Mouse (Mus musculus) lung, postnatal 36 days (tissue): ENCODE measurements around the gene Zfyve9.
"Not testable (repeated sequence)": the region's sequence is repeated elsewhere in the genome, so short reads cannot be mapped to it uniquely, and the experiment has no call there.

Experiments
- DNase-seq: peaks from one replicate; pipeline ENCODE4 v3.0.0; 2022; ENCODE audit warnings: mixed read lengths

Gene Zfyve9

DNA sequence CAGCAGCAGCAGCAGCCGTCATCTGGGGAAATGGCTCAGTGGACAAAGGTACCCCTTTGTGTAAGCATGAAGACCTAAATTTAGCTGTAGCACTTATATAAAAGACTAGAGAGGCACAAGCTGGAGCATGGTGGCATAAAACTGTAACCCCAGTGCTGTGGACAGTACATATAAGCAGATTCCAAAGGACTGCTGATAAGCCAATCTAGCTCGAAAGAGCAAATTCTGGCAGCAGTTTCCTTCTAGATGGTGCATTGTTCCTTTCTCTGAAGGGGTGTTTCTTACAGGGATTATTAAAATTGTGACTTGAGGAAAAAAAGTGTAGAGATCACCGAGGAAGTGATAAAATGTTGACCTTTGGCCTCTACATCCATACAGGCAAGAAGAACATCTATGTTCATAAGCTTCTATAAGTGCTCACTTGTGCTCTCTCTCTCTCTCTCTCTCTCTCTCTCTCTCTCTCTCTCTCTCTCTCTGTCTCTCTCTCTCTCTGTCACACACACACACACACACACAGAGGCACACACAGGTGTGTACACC, 59.3 kb downstream of the Zfyve9 start:
- no peak for DNase-seq

DNA sequence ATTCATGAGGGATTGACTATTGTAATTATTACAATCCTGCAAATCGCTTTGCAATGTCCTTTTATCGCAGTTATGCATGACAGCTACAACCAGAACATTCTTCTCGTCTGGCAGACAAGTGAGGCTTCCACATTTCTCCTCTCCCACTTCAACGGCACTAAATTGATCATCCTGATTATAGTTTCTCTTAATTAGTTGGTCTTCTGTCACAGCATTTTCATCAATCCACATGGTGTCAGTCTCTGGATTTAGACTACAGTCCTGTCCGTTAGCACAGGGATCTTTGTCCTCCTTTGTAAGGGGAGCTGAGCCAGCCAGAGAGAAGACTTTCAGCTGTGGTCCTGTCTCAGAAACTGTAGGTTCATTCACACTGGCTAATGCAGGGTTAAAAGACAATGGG, 61.2 kb downstream of the Zfyve9 start, which contains the start of gene 3110021N24Rik:
Gene 3110021N24Rik, plus strand, starts transcription at position 301 of the 400 bp plus-strand sequence.
- DNase-seq, result no peak

DNA sequence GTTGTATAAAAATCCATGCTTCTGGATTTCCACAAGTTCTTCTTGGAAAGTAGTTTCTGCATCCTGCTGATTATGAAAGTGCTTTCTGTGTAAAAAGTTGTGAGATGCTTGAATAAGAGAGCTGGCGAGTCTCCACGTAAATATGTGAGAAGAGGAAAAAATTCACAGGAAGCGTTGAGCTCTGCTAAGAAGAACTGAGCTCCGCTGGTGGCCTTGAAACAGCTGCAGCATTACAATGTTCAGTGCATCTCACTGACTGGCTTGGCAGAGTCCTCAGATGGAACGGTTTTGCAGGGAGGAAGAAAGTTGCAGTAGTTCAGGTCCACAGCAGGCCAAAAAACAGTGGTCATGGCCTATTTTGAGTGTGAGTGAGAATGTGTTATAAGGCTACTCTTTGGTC, 72.4 kb downstream of the Zfyve9 start:
- DNase-seq, result no peak

DNA sequence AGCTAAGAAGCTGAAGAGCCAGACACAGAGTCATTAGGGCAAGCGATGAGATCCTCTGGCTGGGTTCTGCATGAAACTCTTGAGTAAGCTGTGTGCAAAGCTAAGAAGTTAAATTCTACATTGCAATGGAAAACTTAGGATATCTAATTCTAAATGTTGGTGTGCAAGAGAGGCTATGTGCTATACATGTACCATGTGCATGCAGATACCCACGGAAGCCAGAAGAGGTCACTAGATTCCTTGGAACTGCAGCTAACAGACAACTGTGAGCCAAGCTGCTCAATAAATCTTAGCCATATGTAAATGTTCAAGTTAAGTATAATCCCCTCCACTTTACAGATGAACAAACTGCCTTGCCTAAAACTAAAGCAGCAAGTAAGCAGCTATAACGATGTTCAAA, 83.7 kb downstream of the Zfyve9 start:
- peak; percentile 59 for DNase-seq

DNA sequence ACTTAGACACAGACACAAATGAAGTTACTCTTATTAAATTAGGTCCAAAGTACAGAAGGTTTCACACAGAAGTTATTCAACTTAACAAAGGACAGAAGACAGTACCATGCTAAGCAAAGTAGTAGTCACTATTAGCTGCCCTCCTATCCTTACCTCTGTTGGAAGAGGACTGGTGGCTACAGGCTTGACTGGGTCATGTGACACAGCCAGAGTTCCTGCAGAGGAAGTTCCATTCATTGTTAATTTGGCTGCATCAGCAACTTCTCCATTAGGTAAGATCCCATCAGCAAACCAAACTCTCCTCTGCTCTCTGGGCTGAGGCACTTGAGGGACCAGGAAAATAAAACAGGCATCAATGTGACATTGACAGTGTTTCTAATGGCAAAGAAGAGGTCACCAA, 89.1 kb downstream of the Zfyve9 start:
- no peak for DNase-seq

DNA sequence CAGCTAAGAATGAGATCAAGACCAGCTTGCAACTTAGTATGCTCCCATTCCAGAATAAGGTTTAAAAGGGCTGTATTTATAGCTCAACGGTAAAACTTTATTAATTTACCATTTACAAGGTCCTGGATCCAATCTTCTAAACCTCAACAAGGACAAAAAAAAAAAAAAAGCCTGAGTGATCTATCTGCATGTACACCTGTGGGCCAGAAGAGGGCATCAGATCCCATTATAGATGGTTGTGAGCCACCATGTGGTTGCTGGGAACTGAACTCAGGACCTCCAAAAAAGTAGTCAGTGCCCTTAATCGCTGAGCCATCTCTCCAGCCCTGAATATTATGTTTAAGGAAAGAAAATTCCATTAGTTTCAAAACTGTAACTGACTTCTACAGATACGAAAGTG, 90.1 kb downstream of the Zfyve9 start:
- DNase-seq, result no peak

DNA sequence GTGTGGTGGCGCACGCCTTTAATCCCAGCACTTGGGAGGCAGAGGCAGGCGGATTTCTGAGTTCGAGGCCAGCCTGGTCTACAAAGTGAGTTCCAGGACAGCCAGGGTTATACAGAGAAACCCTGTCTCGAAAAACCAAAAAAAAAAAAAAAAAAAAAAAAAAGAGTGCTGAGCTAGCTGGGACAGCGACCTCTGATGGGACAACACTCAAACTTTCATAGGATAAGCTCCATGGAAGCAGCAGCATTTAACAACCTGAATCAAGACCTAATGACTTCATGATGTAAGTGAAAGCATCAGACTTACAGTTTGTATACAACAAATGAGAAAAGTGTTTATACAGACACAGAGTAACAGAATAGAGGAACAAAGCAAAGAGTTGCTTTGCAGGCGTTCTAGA, 93.5 kb downstream of the Zfyve9 start:
- DNase-seq, result not testable (repeated sequence)

DNA sequence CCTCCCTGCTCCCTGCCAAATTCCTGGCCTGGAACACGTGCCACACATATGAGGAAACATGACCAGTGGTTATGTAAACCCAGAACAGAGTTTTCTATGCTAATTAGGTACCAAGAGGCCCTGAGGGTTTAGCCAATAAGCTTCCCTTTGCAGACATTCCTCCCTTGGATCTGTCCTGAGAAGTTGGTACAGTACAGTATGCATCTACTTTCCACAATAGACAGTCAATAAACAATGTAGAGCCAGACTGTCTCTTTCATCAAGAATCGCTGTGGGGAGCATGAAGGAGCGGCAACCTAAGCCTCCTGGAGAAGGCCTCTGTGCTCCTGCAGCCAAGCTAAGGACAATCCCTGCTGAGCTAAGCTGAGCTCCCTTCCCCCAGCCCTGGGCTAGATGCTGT, 94.4 kb downstream of the Zfyve9 start:
- DNase-seq, result no peak

DNA sequence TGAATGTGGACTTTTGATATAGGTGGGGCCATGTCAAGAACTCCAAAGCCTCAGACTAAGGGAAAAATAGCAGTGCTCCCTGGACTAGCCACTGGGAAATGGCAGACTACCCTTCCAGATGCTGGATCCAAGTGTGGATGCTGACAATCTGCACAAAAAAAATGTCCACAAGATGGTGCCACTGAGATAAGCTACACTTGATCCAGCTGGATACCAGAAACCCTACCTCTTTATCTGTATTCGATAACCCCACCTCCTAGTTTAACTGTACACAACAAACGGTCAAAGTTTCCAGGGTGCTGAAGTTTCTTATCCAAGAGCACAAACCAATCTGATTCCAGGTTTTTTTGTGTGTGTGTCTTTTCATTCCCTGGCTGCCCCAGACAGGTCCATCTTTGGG, 116.2 kb downstream of the Zfyve9 start:
- DNase-seq, result peak; percentile 30

DNA sequence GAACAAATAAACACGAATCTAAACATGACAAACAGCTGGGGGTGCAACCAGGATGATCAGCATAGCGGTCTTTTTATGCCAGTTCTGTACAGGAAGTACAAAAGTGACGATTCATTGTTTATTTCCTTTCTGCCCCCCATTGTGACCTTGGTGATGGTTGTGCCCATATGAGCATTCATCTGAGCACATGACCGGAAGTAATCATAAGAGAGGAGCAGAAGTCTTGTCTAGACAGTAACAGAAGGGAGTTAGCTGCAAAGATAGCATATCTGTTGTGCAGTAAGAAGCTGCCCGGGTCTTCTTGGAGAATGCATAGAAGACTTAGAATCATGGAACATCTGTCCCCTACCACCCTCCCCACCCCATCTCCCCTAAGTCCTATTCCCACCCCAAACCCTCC, 141.8 kb downstream of the Zfyve9 start:
- peak; percentile 3 for DNase-seq

DNA sequence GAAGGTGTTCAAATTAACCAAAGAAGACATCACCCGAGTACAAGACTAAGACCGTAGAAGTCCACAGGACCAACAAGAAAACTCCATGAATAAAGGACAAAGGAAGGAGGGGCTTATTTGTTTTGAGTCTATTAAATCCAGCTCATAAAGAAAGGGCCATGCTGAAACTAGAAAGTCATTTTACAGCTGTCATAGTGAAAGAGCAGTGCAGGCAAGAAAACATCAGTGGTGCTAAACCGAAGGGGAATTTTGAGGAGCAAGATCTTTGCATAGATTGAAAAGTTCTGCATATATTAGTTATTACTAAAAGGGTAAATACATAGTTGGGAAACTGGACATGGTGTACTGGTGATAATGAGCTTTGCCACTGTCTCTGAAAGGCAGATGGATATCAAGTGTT, 142.9 kb downstream of the Zfyve9 start:
- DNase-seq, result no peak

DNA sequence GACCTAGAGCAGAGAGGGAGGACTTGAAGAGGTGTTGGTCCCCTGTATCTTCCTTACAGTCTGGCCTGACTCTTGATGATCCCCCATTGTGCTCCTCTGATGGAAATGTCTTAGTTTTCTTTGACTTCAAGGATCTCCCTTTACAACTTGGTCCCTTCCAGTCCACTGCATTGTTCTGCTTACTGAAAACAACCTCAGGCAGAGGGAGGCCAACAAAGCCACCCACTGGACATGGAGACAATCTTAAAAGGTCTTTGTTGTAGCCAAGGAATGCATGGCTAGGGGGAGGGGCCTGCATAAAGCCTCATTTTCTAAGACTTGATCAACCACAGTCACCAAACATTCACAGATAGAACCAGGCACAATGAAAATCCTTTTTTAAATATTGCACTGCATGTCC, 145.5 kb downstream of the Zfyve9 start:
- DNase-seq, result no peak

DNA sequence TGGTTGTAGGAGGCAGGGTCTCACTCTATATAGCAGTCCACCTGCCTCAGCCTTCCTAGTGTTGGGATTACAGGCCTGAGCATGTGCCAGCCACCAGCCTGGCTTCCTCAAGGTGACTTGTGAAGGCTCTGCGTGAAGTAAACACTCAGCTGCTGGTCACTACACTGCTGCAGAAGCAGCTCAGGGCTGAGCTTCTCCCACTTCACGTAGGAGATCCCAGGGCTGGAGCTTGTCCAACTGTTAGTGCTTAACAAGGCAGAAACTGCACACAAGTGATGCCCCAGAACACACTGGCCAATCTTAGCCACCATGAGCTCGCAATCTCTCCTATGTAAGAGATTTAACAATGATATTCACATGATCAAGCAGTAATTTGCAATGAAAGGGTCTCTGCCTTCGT, 145.9 kb downstream of the Zfyve9 start:
- no peak for DNase-seq

DNA sequence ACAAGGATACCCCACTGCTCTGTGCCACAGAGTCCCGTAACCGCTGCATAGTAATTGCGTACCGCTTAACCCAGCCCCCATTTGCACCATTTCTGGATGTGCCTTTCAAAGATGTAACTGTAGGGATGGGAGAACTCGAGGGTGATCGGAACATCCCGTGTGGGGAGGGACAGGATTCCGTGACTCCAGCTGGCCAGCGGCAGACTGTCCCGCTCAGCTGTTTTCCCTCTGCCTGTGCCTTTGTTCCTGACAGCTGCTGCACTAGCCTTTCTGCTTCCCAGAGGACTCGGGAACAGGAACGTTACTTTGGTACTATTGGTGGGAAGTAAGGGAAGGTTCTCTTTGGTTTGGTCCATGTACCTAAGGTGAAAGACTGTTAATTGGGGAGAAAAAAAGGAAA, 146.9 kb downstream of the Zfyve9 start:
- no peak for DNase-seq

DNA sequence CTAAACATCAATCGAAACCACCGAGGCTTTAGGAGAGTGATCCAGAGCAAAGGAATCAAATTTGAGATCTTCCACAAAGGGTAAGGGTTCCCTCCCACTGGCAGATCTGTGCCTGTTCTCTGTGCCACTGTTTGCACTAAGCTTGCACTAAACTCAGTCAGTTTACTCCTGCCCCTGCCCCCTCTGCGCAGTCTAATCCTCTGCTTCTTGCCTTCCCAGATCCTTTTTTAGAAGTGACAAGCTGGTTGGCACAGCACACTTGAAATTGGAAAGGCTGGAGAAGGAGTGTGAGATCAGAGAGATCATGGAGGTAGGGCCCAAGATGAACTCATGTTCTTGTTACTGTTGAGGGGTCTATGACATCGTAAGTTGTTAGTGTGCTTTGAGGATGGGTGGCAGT, 149.0 kb downstream of the Zfyve9 start:
- no peak for DNase-seq

DNA sequence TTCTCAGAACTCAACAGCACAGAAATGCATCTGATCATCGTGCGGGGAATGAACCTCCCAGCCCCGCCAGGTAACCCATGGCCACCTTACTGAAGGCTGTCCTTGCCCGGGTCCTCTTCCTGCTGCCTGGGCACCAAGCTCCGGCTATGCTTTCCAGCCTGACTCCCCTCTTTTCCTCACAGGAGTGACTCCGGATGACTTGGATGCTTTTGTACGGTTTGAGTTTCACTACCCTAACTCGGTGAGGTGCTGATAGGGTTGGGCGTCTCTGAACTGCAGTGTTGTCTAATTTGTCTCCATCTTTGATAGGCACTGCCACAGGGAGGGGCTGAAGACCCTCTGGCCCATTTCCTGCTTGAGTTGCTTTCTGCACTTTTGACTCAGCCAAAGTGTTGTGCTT, 150.5 kb downstream of the Zfyve9 start:
- DNase-seq, result no peak

DNA sequence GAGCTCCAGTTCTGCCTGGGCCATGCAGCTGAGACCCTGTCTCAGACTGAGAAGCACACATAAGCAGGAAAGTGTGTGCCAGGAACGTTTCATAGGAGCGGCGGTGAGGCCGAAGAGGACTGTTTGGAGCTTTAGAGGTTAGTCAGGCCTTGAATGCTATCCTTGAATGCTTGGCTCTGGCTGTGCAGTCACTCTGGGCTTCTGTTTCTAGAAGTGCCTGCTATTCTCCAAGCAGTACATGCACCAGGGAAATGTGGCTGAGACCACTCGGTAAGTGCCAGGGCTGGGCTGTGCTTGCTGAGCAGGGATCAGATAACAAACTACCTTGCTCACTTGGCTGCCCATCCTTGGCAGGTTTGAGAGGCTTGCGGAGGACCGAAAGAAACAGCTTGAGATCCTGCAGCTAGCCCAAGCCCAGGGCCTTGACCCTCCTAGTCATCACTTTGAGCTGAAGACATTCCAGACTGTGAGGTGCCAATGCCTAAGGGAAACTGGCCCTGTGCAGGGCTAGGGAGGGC, 151.2 kb downstream of the Zfyve9 start:
- DNase-seq, result no peak

DNA sequence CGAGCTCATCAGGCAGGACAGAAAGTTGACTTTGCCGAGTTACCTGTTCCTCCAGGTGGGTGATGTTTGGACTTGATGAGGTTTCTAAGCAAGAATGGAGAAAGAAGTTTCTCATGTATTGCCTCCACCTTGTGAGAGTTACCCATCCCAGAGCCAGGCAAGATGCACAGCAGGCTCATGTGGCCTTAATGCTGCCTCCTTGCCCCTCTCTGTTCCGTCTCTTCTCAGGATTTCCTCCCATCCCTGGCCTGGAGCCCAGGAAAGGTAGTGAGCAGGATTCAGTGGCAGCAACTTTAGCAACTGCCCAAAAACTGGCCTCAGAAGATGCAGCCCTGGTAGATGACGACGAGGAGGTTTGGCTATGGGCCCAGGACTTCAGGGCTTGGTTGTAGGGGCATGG, 153.5 kb downstream of the Zfyve9 start:
- no peak for DNase-seq

DNA sequence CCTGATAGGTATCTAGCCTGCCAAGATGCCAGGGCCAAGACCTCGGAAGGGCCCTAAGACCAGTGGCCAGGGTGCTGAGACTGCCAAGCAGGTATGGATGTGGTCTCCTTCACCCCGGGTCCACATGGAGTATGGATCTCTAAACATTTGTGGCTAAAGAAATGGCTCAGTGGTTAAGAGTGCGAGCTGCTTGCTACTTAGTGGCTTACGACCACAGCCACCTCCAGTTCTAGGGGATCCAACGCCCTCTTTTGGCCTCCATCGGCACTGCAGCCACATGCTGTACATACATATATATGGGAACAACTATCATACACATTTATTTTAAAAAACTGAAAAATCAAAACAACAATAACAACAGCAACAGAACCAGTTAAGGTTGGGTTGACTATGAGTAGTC, 159.1 kb downstream of the Zfyve9 start:
- no peak for DNase-seq

DNA sequence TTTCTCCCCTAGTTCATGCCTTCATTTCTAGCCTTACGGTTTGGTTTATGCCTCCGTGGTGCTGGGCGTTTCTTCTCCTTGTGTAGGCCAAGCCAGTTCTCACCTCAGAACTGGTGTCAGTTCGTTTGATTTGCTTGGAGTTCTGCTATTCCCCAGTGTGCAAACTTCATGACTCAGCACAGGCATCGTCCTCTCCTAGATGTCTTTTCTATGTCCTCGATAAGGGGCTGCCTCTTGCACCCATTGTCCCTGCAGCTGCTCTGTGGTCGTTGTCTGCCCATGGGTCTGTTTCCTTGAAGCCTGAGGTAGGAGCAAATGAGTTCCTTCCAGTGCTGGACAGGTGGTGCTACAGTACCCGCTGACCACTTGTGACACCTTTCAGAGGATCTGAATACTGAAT, 160.1 kb downstream of the Zfyve9 start:
- DNase-seq, result peak; percentile 6

DNA sequence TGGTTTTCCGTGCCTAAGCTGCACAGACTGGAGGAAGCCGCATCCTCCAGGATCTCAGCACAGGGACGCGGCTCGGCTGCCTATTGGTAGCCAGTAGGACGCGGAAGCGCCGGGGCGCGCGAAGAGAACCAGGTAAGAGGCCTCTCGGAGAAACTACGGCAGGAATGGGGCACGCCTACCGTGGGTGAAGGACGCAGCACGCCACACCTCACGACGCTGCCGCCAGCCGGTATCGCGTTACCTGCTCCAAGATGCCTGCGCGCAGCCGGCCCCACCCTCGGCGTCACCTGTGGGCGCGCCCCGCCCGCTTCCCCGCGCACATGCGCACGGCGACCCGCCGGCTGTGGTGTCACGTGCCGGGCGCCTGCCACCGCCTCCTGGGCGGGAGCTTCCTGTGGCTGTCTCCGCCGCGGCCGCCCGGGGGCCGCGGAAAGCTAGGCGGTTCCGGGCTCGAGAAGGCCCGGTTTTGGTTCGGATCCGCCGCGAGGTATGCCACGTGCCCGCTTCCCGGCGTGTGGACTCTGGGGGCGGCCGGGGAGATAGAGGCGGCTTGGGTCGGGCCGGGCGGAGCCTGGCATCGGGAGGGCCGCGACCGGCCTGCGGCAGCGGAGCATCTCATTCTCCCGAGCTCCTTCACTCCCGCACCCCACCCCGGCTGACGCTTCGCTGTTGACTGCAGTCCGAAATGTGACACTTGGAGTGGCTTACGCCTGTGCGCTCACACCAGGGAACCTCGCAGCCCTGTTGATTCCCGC, 160.8 kb downstream of the Zfyve9 start, which contains the start of gene Cc2d1b:
Gene Cc2d1b, plus strand, starts transcription at position 354 of the 755 bp plus-strand sequence.
- peak; percentile 95 for DNase-seq

DNA sequence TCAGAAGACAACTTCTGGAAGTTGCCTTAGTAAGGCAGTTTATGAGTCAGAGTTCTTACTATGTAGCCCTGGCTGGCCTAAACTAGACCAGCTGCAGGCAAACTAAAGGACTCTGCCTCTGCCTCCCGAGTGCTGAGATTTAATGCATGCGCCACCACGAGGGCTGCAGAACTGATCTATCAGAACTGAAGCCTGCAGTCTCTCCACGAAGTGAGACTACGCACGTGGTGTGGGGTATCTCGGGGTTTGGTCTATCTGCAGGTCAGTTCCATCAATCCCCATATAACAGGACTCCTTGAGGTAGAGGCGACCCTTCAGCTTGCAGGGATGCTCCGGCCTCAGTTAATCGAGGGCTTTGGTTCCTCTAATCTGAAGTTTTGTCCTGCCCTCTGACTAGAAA, 161.4 kb downstream of the Zfyve9 start:
- DNase-seq, result peak; percentile 21

DNA sequence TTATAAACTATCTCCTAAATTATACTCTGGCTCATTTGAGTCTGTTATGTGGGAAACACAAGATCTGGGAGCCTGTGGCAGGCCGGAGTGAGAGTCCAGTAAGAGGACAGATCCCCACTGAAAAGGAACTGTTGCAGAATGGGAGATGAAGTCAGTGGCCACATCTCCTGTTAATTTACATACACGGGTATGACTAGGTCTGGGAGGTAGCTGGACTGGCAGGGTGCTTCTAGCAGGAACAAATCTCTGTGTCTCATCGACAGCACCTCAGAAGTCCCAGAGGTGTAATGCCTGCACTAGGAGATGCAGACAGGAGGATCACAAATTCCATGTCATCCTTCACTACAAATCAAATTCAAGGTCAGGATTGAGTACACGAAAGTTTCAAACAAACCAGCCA, 162.0 kb downstream of the Zfyve9 start:
- DNase-seq, result no peak

DNA sequence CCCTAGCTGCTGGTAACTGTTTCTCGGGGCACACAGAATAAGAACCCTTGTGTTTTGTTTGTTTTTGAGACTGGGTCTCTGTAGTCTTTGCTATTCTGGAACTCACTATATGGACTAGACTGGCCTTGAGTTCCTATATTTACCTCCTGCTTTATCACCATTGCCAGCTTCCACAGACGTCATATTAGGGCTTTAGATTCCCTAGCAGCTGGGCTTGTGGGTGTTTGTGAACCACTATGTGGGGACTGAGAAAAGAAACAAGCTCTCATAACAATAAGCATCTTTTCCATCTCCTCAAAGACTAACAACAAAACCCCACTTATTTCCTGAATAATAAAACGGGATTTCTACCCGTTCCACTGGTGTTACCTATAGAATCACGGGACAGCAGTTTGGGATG, 169.7 kb downstream of the Zfyve9 start:
- no peak for DNase-seq

DNA sequence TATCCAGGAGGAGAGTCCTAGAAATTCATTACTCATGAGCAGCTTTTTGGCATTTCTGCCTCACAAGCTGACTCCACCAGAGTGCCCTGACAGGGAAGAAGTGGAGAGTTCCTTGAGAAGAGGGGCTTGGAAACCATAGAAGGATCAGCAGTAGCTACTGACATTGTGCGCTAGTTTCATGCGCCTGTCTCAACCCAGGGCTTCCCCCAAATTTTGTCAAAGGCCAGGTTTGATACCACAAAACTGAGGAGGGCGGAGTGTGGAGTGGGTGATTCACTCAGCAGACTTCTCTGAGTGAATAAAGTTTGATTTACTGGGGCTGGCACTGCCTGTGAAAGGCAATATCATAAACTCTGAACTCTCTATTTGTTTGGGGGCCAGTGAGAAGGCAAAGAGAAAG, 171.9 kb downstream of the Zfyve9 start:
- DNase-seq, result no peak
